25 mouse cellular contexts compared by ENCODE assay signal in genomic region chr5:3541871-3542270, GRCm38 (mm10).
"Had no signal": no experiment of that assay in that cellular context is flagged by ENCODE, and none has a peak within 500 bp of the region (broad histone marks: within the 10 kb centered on the region; RNA-seq: fewer than 3 reads in every experiment).

No protein-coding gene starts in this region.

- H3K4me3 ChIP-seq: gastrocnemius, adult 2 months; heart, embryonic 10.5 days; heart, embryonic 12.5 days; hindbrain, embryonic 13.5 days; hindbrain, embryonic 15.5 days; kidney, embryonic 15.5 days; limb, embryonic 13.5 days; limb, embryonic 15.5 days; liver, embryonic 12.5 days had no signal

- H3K36me3 ChIP-seq: limb, embryonic 15.5 days had no signal

- H3K27ac ChIP-seq: gastrocnemius, adult 2 months; heart, embryonic 10.5 days; hindbrain, embryonic 13.5 days; hindbrain, embryonic 15.5 days; hindbrain, postnatal 0 days; kidney, embryonic 15.5 days; kidney, postnatal 0 days; limb, embryonic 13.5 days; limb, embryonic 15.5 days; liver, embryonic 12.5 days; liver, embryonic 14.5 days had no signal

- DNase-seq: gastrocnemius, adult 2 months; gastrocnemius, postnatal 14 days; gastrocnemius, postnatal 36 days; heart, adult 18-20 months; heart, postnatal 10 days; kidney, adult 11 months; kidney, adult 2 months; kidney, adult 9 months; kidney, postnatal 14 days; kidney, postnatal 36 days; layer of hippocampus, adult 9-11 months; layer of hippocampus, postnatal 36 days; left cerebral cortex, postnatal 4 days had no signal

- H3K4me2 ChIP-seq: heart, embryonic 12.5 days; hindbrain, embryonic 13.5 days; hindbrain, embryonic 15.5 days; kidney, embryonic 15.5 days; limb, embryonic 13.5 days; limb, embryonic 15.5 days; liver, embryonic 12.5 days had no signal

- ATAC-seq: hindbrain, postnatal 0 days; intestine, embryonic 16.5 days; liver, embryonic 12.5 days had no signal

- H3K27me3 ChIP-seq: heart, embryonic 12.5 days; hindbrain, embryonic 13.5 days; hindbrain, embryonic 15.5 days; kidney, embryonic 15.5 days; limb, embryonic 13.5 days; limb, embryonic 15.5 days; liver, embryonic 12.5 days had no signal

- H3K9me3 ChIP-seq: heart, embryonic 10.5 days; heart, embryonic 12.5 days; hindbrain, embryonic 13.5 days; hindbrain, embryonic 15.5 days; kidney, embryonic 15.5 days; limb, embryonic 13.5 days; limb, embryonic 15.5 days; liver, embryonic 12.5 days had no signal

- H3K9ac ChIP-seq: heart, embryonic 12.5 days; hindbrain, embryonic 13.5 days; hindbrain, embryonic 15.5 days; kidney, embryonic 15.5 days; limb, embryonic 13.5 days; limb, embryonic 15.5 days; liver, embryonic 12.5 days; liver, embryonic 14.5 days had no signal
